Mouse (Mus musculus): Measurements from ENCODE around the gene Spef1. TPM values are rescaled to one million over a fixed set of nuclear protein-coding genes. Genes with fewer than 3 reads are reported as not detected.

Gene Spef1
- total and polyA plus RNA-seq, 3 experiments = 0.34 to 1.2 (median 1.0) TPM

DNA sequence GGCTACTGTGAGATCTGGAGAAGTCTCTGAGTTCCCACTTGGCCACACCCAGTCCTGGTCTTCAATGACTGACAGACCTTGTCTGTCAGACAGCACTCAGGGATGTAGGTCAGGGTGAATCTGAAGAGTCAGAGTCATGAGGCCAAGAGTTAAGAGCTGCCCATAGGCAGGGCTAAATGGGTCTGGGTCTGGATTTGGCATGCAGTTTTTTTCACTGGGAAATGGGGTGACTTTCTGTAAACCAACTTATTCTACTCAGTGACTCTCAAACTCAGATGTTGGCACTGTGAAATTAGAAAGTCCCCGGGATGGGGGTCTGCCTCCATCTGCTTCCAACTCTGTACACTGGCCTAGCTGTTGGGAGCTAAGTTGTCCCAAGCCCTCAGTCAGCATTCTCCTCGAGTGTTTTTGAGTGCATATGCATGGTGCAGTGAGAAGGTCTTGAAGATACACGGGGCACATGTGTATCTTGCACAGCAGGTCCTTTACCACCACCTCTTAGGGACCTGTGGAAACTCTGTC lies 58.4 kb downstream of the Spef1 start:
- peaks cover 33% of the 10 kb centered on the region for H3K27me3 ChIP-seq (replicated peaks)
- dilution Hi-C loops (cut with MboI; ENCODE audit: extremely low pct_ligation_motif_present, extremely low pct_unique_long_range_greater_than_20kb, low sequenced_read_pairs) (no loop called here), in situ Hi-C loops (cut with MboI; ENCODE audit: low pct_ligation_motif_present, low pct_unique_long_range_greater_than_20kb, low sequenced_read_pairs) (no loop called here)
- no peak overlapping the region for H3K4me2 ChIP-seq (ENCODE audit: insufficient read depth, low read depth, poor library complexity, severe bottlenecking)
- DNase-seq (ENCODE audit: extremely low read depth) = no peak
- H3K36me3 ChIP-seq (replicated peaks in 1 of 2; ENCODE audit: control insufficient read depth in 1 of 2, insufficient read depth in 1 of 2, low read length in 1 of 2) = no peaks in the 10 kb centered on the region
- TF ChIP-seq GABPA (IDR thresholded peaks at IDR 0.05; ENCODE audit: insufficient replicate concordance, low read depth, low read length) = no peak
- H3K4me1 ChIP-seq (ENCODE audit: control insufficient read depth in 1 of 2, insufficient read depth in 2 of 2) = peaks cover 13 to 50% of the 10 kb centered on the region in 2 experiments
- H3K4me3 ChIP-seq (replicated peaks in 1 of 3; ENCODE audit: low read depth in 2 of 3, low read length in 2 of 3, poor library complexity in 1 of 3) = no peak overlapping the region
- no peaks in the 10 kb centered on the region for H3K79me2 ChIP-seq (replicated peaks; ENCODE audit: control insufficient read depth, extremely low read depth, insufficient read depth, poor library complexity, severe bottlenecking)
- no peaks in the 10 kb centered on the region for H3K9me3 ChIP-seq (replicated peaks; ENCODE audit: low read length)
- H3K9ac ChIP-seq (ENCODE audit: insufficient read depth, low read depth) = no peak overlapping the region
- no peak overlapping the region for H3K27ac ChIP-seq (ENCODE audit: insufficient read depth, low read depth)

DNA sequence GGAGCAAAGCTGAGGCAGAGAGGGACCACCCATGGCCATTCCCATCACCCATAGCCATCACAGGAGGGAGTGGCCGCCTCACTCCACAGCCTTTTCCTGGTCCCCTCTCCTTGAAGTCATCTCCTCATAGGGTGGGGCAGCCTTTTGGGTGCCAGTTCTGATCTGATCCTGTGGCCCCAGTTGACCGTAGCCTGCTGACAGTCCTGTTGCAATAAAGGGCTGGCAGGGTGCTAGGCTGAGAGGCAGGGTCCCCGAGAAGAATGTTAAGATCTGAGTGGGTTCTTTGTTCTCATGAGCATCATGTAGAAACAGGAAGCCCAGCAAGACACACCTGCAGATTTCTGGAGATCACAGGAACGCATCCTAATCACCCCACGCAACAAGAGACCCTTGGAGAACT lies 58.9 kb downstream of the Spef1 start:
- Histone ChIP-seq H3K27ac (ENCODE audit: insufficient read depth, low read depth) (no peak overlapping the region), H3K9ac (ENCODE audit: insufficient read depth, low read depth) (no peak overlapping the region), H3K4me3 (replicated peaks in 1 of 3; ENCODE audit: low read depth in 2 of 3, low read length in 2 of 3, poor library complexity in 1 of 3) (no peak overlapping the region), H3K4me2 (ENCODE audit: insufficient read depth, low read depth, poor library complexity, severe bottlenecking) (no peak overlapping the region), H3K36me3 (replicated peaks in 1 of 2; ENCODE audit: control insufficient read depth in 1 of 2, insufficient read depth in 1 of 2, low read length in 1 of 2) (no peaks in the 10 kb centered on the region), H3K27me3 (replicated peaks) (peaks cover 37% of the 10 kb centered on the region), H3K4me1 (ENCODE audit: control insufficient read depth in 1 of 2, insufficient read depth in 2 of 2) (peaks cover 13 to 50% of the 10 kb centered on the region in 2 experiments), H3K79me2 (replicated peaks; ENCODE audit: control insufficient read depth, extremely low read depth, insufficient read depth, poor library complexity, severe bottlenecking) (no peaks in the 10 kb centered on the region), H3K9me3 (replicated peaks; ENCODE audit: low read length) (no peaks in the 10 kb centered on the region)
- in situ Hi-C loops (cut with MboI; ENCODE audit: low pct_ligation_motif_present, low pct_unique_long_range_greater_than_20kb, low sequenced_read_pairs) = no loop called here
- no peak for DNase-seq (ENCODE audit: extremely low read depth)
- dilution Hi-C loops (cut with MboI; ENCODE audit: extremely low pct_ligation_motif_present, extremely low pct_unique_long_range_greater_than_20kb, low sequenced_read_pairs) = no loop called here
- TF ChIP-seq SMC3 (IDR thresholded peaks at IDR 0.05; ENCODE audit: low read depth, low read length) (no peak), ELF1 (IDR thresholded peaks at IDR 0.05; ENCODE audit: low read depth, low read length) (no peak), MAFK (IDR thresholded peaks at IDR 0.05; ENCODE audit: insufficient replicate concordance, low read length) (no peak), JUND (conservative IDR thresholded peaks at IDR 0.05; ENCODE audit: low read depth, low read length) (no peak), TCF12 (IDR thresholded peaks at IDR 0.05; ENCODE audit: low read depth, low read length) (no peak), ZNF384 (IDR thresholded peaks at IDR 0.05; ENCODE audit: low read depth, low read length) (no peak), SIN3A (IDR thresholded peaks at IDR 0.05; ENCODE audit: low read length) (no peak), MEF2A (IDR thresholded peaks at IDR 0.05; ENCODE audit: borderline replicate concordance, low read depth, low read length) (no peak), MYC (IDR thresholded peaks at IDR 0.05; ENCODE audit: low read depth, low read length) (no peak), EP300 (IDR thresholded peaks at IDR 0.05; ENCODE audit: low read length) (no peak), BHLHE40 (IDR thresholded peaks at IDR 0.05; ENCODE audit: low read depth, low read length) (no peak), ZKSCAN1 (IDR thresholded peaks at IDR 0.05; ENCODE audit: borderline replicate concordance, low read depth, low read length) (no peak), CTCF (conservative IDR thresholded peaks at IDR 0.05 in 1 of 2, IDR thresholded peaks at IDR 0.05 in 1 of 2; ENCODE audit: low read depth in 2 of 2, low read length in 2 of 2) (no peak), GABPA (IDR thresholded peaks at IDR 0.05; ENCODE audit: insufficient replicate concordance, low read depth, low read length) (no peak)
